Mouse (Mus musculus): ENCODE data around the gene Mtln. TPM values are rescaled to one million over a fixed set of nuclear protein-coding genes. Genes with fewer than 3 reads are reported as not detected.

The Mtln gene
- total and polyA plus RNA-seq, 3 experiments = 35.4 to 51.3 (median 47.2) TPM

- Histone ChIP-seq H3K79me2 (replicated peaks; ENCODE audit: control insufficient read depth, extremely low read depth, insufficient read depth, poor library complexity, severe bottlenecking) (no peaks in the 10 kb centered on the region), H3K27ac (ENCODE audit: insufficient read depth, low read depth) (no peak overlapping the region), H3K36me3 (replicated peaks in 1 of 2; ENCODE audit: control insufficient read depth in 1 of 2, insufficient read depth in 1 of 2, low read length in 1 of 2) (peaks cover 0 to 6% of the 10 kb centered on the region in 2 experiments), H3K9me3 (replicated peaks; ENCODE audit: low read length) (no peaks in the 10 kb centered on the region), H3K9ac (ENCODE audit: insufficient read depth, low read depth) (no peak overlapping the region), H3K27me3 (replicated peaks) (no peaks in the 10 kb centered on the region), H3K4me2 (ENCODE audit: insufficient read depth, low read depth, poor library complexity, severe bottlenecking) (no peak overlapping the region), H3K4me1 (ENCODE audit: control insufficient read depth in 1 of 2, insufficient read depth in 2 of 2) (peaks cover 0 to 6% of the 10 kb centered on the region in 2 experiments; a peak in 1 of 4 replicates), H3K4me3 (replicated peaks in 1 of 3; ENCODE audit: low read depth in 2 of 3, low read length in 2 of 3, poor library complexity in 1 of 3) (no peak overlapping the region)
- dilution Hi-C loops (cut with MboI; ENCODE audit: extremely low pct_ligation_motif_present, extremely low pct_unique_long_range_greater_than_20kb, low sequenced_read_pairs) (no loop called here), in situ Hi-C loops (cut with MboI; ENCODE audit: low pct_ligation_motif_present, low pct_unique_long_range_greater_than_20kb, low sequenced_read_pairs) (no loop called here)
- TF ChIP-seq USF2 (conservative IDR thresholded peaks at IDR 0.05; ENCODE audit: low read depth, low read length) = no peak
- TF ChIP-seq MYC (IDR thresholded peaks at IDR 0.05; ENCODE audit: low read depth, low read length) = no peak
- no peak for TF ChIP-seq RAD21 (IDR thresholded peaks at IDR 0.05; ENCODE audit: low read depth, low read length)
- TF ChIP-seq TBP (conservative IDR thresholded peaks at IDR 0.05; ENCODE audit: low read depth, low read length) = no peak
- no peak for TF ChIP-seq ZMIZ1 (IDR thresholded peaks at IDR 0.05; ENCODE audit: low read depth, low read length)
- TF ChIP-seq POLR2AphosphoS2 (IDR thresholded peaks at IDR 0.05; ENCODE audit: low read depth, low read length) = no peak
- no peak for TF ChIP-seq BHLHE40 (IDR thresholded peaks at IDR 0.05; ENCODE audit: low read depth, low read length)
- no peak for TF ChIP-seq PAX5 (IDR thresholded peaks at IDR 0.05; ENCODE audit: low read length)
- TF ChIP-seq GABPA (IDR thresholded peaks at IDR 0.05; ENCODE audit: insufficient replicate concordance, low read depth, low read length) = no peak
- no peak for DNase-seq (ENCODE audit: extremely low read depth)
Measured at GRCm38 (mm10) chr2:127760429-127761000, 31.8 kb downstream of the Mtln start.

- H3K4me2 ChIP-seq (ENCODE audit: insufficient read depth, low read depth, poor library complexity, severe bottlenecking) = no peak overlapping the region
- H3K79me2 ChIP-seq (replicated peaks; ENCODE audit: control insufficient read depth, extremely low read depth, insufficient read depth, poor library complexity, severe bottlenecking) = no peaks in the 10 kb centered on the region
- DNase-seq (ENCODE audit: extremely low read depth) = no peak
- in situ Hi-C loops (cut with MboI; ENCODE audit: low pct_ligation_motif_present, low pct_unique_long_range_greater_than_20kb, low sequenced_read_pairs) = no loop called here
- no peak overlapping the region for H3K4me3 ChIP-seq (replicated peaks in 1 of 3; ENCODE audit: low read depth in 2 of 3, low read length in 2 of 3, poor library complexity in 1 of 3)
- peaks cover 0 to 8% of the 10 kb centered on the region in 2 experiments for H3K36me3 ChIP-seq (replicated peaks in 1 of 2; ENCODE audit: control insufficient read depth in 1 of 2, insufficient read depth in 1 of 2, low read length in 1 of 2)
- no peak for TF ChIP-seq USF2 (conservative IDR thresholded peaks at IDR 0.05; ENCODE audit: low read depth, low read length)
- TF ChIP-seq CHD2 (IDR thresholded peaks at IDR 0.05; ENCODE audit: low read length) = no peak
- TF ChIP-seq MAFK (IDR thresholded peaks at IDR 0.05; ENCODE audit: insufficient replicate concordance, low read length) = no peak
- no peak for TF ChIP-seq E2F4 (IDR thresholded peaks at IDR 0.05; ENCODE audit: insufficient replicate concordance, low read depth, low read length)
- TF ChIP-seq SMC3 (IDR thresholded peaks at IDR 0.05; ENCODE audit: low read depth, low read length) = no peak
- no peak for TF ChIP-seq SIN3A (IDR thresholded peaks at IDR 0.05; ENCODE audit: low read length)
- TF ChIP-seq MAZ (IDR thresholded peaks at IDR 0.05; ENCODE audit: low read depth, low read length) = no peak
- TF ChIP-seq CHD1 (IDR thresholded peaks at IDR 0.05; ENCODE audit: low read depth, low read length) = no peak
- no peak for TF ChIP-seq EP300 (IDR thresholded peaks at IDR 0.05; ENCODE audit: low read length)
- no peak for TF ChIP-seq GABPA (IDR thresholded peaks at IDR 0.05; ENCODE audit: insufficient replicate concordance, low read depth, low read length)
- no peak for TF ChIP-seq ELF1 (IDR thresholded peaks at IDR 0.05; ENCODE audit: low read depth, low read length)
- no peak for TF ChIP-seq NELFE (IDR thresholded peaks at IDR 0.05; ENCODE audit: low read depth, low read length)
- no peak for TF ChIP-seq ZMIZ1 (IDR thresholded peaks at IDR 0.05; ENCODE audit: low read depth, low read length)
- no peak for TF ChIP-seq RCOR1 (conservative IDR thresholded peaks at IDR 0.05; ENCODE audit: low read depth, low read length)
- TF ChIP-seq TBP (conservative IDR thresholded peaks at IDR 0.05; ENCODE audit: low read depth, low read length) = no peak
- no peaks in the 10 kb centered on the region for H3K27me3 ChIP-seq (replicated peaks)
- dilution Hi-C loops (cut with MboI; ENCODE audit: extremely low pct_ligation_motif_present, extremely low pct_unique_long_range_greater_than_20kb, low sequenced_read_pairs) = no loop called here
- no peak overlapping the region for H3K27ac ChIP-seq (ENCODE audit: insufficient read depth, low read depth)
- peaks cover 0 to 6% of the 10 kb centered on the region in 2 experiments; a peak in 1 of 4 replicates for H3K4me1 ChIP-seq (ENCODE audit: control insufficient read depth in 1 of 2, insufficient read depth in 2 of 2)
- H3K9me3 ChIP-seq (replicated peaks; ENCODE audit: low read length) = no peaks in the 10 kb centered on the region
- H3K9ac ChIP-seq (ENCODE audit: insufficient read depth, low read depth) = no peak overlapping the region
Measured at GRCm38 (mm10) chr2:127760014-127760413, 32.3 kb downstream of the Mtln start.
